Mouse (Mus musculus) lung, adult 18-20 months (tissue): ENCODE results near the gene Ano5.
A peak's percentile ranks its signal among the peaks of the same experiment; 100 is the strongest.

Experiments
- DNase-seq, 2 experiments: peaks; one replicate each; pipeline ENCODE4 v3.0.0; 2022; ENCODE audit warnings: mixed read lengths in 2 of 2

The Ano5 gene

DNA sequence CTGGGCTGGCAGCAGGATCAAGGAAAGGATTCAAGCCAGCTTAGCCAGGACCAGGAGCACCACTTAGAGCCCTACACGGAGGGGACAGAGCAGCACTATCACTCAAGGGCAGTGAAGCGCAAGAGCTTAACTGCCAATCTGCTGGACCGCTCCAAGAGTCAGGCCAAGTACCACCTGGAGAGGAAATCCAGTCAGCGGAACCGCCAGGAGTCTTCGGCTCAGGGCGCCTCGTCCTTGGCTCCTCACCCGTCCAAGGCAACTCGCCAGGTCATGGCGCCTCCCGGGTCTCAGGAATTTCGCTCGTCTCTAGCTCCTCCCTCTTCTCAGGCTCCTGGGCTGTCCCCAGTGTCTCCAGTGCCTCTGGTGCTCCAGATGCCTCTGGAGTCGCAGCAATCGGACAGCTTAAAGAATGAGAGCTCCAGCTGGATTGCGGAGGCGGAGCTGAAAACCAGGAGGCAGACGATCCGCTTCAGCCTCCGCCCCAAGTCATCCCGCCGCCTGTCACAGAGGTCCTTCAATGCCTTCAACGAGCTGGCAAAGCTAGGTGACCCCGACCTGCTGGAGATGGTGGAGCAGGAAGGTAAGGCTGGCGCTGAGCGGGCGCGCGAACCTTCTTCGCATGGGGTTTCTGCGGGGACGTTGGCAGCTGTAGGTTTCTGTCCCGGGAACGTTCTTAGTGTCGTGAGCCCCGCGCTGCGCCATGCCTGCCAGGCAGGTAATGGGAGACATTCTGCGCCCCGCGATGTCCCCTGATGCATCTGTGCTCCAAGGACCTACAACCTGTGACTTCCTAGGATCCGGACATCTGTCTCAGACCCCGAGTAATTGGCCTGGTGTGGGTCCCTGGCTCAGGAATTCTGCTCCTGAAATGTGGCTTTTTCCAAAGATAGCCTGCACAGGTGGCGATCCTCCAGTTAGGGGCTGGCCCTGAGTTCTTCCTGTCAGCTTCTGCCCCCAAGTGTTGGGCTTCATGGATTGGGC, at the start of gene Ano5:
Gene Ano5, plus strand, starts transcription at position 359 of the 981 bp plus-strand sequence.
- DNase-seq = peak in 1 of 2 experiments; percentile 11

DNA sequence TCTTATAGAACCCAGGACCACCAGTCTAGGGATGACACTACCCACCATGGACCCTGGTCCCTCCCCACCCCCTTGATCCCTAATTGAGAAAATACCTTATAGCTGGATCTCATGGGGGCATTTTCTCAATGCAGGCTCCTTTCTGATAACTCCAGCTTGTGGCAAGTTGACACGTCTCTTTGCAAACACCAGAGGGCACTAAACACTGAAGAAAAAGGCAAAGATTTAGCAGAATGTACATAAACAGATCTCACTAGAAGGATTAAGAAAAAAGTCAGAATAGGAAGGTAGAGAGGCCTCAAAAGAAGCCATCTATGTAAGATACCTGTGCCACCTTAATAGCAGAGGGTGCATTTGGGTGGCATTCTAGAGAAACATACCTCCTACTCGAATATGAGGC, 11.4 kb upstream of the Ano5 start:
- no peak for DNase-seq

DNA sequence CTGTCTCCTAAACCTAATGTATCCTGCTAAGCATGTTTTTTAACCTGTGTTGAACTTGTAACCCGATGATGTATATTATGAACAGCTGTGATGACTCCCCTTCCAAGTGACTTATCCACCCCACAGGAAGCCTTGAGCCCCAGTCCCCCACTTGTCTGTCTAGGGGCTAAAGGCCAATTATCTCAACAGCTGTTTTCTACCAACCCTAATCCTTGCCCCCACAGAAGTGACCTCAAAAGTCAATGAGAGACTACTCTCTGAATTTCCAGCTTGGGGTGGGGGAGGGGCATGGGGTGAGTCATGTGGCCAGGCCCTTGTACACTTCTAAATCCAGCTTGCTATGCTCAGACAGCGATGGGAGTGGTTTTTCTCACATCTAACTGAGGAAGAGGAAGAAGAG, 6.9 kb upstream of the Ano5 start:
- no peak for DNase-seq

DNA sequence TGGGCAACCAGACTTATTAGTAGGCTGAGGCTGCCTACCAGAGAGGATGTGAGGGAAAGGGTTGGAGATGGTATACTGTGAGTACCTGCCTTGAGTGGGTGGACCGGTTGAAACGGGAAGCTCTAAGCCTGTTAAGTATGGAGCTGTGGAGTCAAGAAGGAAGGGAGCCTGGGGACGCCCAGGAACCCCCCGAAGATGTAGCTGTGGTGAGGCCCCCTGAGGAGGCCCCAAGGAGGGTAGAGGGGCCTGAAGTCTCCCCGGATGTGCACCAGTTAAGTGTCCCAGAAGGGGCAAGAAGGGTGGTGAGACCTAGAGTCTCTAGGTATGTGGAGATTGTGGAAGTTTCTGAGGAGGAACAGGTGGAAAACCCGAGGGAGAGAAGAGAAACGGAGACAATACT, 682 bp upstream of the Ano5 start:
- no peak for DNase-seq

DNA sequence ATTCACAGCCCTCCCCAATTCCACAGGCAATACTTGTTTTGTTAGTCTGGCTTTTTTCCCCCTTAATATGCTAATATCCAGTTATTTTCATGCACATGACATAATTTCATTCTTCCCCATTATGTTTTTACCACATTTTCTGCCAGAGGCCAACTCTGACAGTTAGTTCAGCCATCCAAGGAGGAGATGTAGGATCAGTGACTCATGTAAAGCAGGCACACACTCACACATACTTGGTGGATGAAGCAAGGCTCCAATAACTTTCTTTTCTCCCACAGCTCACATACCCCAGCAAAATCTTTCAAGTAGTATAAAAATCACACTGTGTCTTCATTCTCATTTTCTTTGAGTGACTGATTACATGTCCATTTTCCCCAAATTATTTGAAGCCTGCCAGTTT, 28.5 kb downstream of the Ano5 start:
- DNase-seq = no peak

DNA sequence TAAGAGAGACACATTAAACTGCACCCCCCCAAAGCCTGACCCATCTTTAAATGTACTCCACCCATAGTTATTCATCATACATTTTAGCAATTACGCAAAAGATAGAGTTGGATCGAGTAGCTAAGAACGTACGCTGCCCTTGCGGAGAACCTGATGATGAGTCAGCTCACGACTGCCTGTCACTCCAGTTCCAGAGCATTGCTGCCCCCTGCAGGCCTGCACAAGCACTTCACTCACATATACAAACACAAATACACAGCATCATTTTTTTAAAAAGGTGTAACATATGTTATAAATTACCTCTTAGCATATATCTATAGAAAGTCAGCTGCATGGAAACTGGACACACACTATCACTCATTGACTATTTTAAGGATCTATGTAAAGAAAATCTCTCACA, 29.9 kb downstream of the Ano5 start:
- DNase-seq = no peak

DNA sequence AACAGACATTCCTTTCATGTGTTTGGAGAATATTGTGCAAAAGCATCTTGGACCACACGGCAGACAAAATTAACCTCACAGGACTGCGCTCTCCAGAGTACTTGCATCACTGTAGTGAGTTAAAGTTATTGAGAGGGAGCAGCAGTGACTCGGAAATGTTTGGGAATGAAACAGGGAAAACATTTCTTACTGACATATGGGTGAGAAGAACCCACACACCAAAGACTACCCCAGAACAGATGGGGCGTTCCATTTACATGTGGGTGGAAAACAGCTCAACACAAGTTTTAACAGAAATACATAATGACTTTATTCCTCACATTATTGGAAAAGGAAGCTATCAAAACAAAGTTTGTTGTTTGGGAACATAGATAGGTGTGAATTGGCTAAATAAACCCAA, 89.2 kb downstream of the Ano5 start:
- no peak for DNase-seq

DNA sequence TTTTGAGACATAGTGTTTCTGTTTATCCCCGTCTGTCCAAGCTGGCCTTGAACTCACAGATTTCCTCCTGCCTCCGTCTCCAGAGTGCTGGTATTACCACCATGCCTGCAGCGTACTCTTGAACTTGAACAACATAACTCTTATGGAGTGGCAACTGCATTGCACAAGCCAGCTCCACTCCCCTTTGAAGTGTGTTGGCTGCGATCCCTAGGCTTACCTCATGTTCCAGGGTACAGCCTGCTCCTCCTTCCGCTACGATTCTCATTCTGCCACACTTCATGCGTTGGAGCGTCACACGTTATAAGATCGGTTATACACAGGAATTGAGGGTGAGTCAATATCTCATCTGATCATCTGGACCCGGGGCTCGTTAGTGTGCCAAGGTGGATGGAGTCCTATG, 92.9 kb downstream of the Ano5 start:
- DNase-seq = no peak

DNA sequence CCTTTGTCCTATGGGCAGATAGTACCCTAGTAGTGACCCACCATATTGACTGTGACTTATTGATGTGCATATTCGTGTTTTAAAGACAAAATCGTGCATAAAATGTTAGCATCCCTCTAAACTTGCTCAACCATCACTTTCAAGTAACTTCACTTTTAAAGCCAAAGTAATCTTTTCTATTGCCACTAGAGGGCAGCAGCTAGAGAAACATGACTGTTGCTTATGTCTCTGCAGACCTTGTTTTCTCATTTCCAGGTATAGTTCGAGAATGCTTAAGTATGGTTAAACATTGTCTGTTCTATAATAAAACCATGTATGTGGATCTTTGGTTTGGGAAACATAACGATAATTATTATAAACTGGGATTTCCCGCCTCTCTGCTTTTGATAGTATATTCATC, 103.6 kb downstream of the Ano5 start:
- no peak for DNase-seq

DNA sequence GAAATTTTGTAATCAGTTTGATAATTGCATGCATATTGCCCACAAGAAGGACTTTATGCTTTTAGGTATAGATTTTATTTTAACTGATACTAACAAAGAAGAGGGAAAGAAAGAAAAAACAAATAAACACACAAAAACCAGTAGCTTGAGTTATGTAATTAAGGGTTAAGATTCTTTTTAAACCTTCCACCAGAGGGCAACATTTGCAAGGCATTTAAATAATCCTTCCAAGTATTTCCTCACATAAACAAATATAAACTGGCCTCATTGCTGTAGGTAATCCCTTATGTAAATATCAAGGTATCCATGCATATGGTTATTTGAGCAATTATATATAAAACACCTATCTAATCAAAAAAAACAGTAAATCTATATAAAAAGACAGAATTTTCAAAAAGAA, 107.1 kb downstream of the Ano5 start:
- no peak for DNase-seq

DNA sequence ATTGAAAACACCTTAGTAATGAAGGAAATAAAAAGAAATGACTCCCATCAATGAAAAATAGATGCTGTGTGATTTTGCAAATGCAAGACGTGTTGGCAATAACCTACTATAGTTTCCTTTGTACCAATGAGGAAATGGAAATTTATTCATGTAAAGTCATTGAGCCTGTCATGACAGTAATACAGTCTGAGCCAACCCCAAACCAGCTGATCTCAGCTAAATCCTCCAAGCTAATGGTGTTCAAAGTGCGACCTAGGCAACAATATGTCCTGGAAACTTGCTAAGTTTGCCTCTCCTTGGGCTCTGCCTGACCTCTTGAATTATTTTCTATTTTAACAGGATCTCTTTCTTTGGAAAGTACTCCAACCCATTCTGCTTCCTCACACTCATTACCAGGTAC, 107.6 kb downstream of the Ano5 start:
- no peak for DNase-seq

DNA sequence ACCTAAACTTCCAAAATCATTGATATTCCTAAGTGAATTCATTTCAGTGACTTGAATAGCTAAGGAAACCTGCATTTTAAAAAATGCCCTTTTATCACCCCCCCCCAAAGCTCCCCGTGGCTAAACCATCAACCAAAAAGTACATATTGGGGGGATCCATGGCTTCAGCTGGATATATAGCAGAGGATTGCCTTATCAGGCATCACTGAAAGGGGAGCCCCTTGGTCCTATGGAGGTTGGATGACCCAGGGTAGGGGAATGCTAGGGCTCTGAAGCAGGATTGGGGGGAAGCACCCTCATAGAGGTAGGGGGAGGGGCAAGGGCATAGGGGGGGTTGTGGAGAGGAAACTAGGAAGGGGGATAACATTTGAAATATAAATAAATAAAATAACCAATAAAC, 109.1 kb downstream of the Ano5 start:
- DNase-seq = no peak

DNA sequence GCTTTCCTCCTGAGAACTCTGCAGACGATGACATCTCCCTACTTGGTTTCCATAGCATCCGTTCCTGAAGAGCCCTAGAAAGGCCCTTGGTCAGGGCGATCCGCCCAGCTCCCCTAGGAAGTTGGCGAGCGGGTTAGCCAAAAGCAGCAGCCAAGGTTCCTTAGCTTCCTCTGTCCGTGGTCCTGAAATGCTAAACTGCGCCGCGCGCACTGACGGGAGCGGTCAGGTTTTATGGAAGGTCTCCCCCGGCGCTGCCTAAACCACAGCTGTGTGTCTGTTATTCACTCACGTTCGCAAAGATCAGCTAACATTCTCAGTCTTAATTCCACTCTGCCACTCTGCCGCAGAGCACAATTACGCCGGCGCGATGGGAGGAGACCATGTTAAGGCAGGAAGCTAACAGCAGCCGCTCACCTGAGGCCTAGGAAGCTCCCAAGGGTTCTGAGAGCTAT, 110.9 kb downstream of the Ano5 start, which contains the start of gene Slc17a6:
Gene Slc17a6, plus strand, starts transcription at position 313 of the 452 bp plus-strand sequence.
- DNase-seq = peak in 1 of 2 experiments; percentile 2

DNA sequence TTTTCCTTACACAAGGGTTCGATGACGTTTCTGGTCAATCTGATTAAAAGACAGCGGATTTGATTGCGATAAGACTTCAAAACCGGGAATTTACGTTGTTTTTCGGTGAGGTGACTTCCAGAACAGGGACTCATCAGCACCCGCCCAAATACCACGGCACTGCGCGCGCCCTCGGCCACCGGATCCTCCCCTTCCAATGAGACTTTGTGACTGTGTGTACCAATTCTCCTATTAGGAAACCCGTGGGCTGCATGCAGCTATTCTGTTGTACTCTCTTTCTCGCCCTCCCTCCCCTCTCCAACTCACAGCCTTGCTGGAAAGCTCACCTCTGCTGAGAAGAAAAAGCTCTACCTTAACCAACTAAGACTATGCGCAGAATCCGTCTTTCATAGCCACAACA, 111.4 kb downstream of the Ano5 start:
- DNase-seq = no peak

DNA sequence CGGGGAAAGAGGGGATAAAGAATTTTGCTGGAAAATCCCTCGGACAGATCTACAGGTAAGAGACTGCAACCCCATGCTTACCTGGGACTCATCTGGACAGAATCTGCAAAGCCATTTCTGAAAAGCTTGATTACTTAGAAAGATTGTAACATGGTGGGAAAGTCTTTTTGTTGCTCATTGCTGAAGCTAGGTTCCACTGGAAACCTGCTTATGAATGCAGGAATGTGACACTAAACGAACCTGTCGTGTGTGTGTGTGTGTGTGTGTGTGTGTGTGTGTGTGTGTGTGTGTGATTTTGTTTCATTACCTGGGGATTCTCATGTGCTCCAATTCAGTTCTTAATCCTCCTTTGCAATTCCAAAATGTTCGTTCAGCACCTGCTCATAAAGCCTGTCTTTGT, 111.8 kb downstream of the Ano5 start:
- DNase-seq = no peak

DNA sequence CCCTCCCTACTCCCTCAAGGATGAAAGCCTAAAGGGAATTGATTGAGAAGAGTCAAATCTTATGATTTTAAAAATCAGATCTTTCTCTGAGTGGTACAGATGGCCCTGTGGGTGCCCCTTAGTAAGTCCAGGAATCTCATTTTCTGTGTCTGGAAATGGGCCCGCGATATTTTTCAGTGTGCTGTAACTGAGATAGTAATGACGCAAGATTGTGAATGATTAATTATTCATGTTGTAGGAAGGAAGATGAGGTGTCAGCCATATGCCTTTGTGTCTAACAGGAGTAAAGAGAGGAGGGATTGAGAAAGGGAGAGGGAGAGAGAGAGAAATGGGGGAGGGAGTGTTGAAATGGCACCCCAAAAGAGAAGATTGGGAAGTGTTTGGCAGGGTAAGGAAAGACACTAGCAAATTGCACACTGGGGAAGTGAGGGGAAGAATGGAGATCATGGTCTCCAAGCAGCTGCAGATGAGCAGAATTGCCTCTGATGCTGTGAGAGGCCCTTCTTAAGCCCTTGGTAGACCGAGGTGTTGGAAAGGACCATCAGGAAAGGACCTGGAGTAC, 113.6 kb downstream of the Ano5 start:
- no peak for DNase-seq

DNA sequence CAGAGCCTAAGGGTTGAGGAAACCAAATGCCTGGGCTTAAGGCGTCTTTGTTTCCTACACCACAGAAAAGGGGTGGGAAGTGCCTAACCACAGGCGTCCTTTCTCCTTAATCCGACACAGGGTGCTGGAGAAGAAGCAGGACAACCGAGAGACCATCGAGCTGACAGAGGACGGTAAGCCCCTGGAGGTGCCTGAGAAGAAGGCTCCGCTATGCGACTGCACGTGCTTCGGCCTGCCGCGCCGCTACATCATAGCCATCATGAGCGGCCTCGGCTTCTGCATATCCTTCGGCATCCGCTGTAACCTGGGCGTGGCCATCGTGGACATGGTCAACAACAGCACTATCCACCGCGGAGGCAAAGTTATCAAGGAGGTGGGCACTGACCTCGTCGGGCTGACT, 114.3 kb downstream of the Ano5 start:
- DNase-seq = no peak

DNA sequence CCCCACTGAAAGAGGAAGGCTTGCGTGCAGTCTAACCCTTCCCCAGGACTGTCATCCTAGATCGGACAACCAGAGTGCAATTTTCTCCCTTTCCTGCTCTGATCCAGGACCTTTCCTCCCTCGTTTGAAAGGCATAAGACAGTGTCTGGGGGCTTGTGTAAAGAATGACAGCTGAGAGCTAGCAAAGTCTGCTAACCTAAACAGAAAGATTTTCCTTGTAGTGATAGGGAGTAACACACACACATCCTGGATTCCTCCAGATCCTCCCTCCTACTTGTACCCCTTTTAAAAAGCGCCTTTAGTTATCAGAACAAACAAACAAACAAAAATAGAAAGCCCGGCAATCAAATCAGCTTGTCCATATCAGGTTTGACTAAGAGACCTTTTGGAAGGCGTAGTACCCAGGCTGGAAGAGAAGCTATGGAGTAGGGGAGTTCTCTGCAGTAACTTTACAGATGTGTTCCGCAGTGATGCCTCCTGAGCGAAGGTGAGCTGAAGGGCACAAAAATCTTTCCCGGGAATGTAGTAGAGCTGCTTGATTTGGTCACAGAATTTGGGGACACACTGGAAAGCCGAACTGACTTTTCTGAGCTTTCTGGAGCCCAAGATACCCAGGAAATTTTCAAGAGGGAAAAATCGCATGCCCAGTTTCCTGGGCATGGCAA, 114.9 kb downstream of the Ano5 start:
- no peak for DNase-seq

DNA sequence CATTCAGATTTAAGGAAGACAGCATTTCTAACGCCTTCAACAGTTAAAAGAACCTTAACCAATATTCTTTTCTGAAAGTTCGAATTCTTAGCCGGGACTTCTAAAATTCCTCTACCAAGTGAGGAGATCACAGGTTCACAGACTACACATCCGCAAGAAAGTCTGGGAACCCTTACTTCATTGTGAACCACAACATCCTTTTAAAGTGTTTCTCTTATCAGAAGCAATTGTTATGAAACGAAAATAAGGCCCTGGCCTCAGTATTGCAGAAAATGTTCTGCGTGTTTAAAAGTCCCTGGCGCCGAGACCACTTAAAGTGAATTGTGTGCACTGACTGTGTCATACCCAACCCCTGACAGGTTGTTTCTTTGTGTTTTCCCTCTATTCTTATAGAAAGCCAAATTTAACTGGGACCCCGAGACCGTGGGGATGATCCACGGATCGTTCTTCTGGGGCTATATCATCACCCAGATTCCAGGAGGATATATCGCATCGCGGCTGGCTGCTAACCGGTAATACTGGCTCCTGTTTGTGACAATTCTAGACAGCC, 115.7 kb downstream of the Ano5 start:
- DNase-seq = no peak

DNA sequence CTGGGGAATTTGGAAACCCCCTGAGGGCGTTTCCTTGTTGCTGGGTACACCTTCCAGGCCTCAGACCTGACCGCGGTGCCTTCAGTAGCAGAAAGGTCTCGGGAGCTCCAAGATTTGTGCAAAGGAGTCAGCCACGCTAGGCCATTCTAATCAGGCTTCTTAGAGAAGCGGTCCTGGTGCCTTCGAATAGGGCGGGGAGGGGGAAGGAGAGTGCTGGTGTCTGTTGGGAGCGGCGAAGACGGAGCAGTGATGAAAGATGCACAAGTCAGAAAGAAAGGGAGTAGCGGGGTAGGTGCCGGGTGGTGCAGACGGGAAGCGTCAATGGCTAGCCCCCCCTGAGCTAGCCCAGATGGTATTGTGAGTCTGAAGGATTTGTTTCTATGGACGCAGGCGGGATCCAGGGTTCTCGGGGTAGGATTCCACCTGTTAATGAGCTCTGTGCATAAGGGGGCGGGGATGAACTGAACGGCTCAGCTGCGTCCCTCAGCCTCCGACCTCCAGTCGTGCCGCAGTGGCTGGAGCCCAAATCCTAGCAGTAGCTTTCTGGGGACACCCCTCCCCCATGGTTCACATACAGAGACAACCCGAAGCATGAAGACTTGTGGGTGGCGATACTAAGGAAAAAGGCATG, 116.3 kb downstream of the Ano5 start:
- DNase-seq = no peak

DNA sequence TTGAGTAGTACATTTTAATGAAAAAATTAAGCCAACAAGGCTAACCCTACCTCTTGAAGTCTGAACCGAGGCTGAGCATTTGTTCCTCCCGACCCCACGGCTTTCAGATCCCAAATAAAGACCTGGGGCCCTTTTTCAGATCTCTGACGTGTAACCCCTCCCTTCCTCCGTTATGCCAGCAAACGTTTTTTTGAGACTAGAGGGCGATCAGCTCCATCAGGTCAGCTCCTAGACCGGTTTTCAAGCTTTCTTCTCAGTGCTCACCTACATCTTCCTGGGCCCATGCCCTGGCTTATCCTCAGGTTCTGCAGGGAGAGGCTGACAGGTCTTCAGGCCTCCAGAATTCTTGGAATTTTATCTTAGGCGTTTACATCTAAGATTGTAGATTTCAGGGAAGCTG, 116.8 kb downstream of the Ano5 start:
- no peak for DNase-seq

DNA sequence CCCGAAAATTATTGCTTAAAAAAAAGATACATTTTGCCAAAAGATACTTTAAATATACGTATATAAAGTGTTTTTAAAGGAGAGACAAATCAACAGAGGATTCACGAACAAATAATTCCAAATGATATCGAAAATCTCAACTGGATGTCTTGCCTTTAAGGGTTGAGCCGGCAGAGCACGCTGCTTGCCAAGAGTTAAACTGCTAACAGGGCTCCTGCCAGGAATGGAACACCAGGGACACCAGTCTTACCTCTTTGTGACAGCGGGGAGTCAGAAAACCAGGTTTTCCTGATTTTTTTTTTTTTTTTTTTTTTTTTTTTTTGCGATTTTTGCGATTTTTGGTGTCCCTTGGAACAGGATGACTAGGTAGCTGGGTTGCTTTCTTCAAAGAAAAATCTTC, 117.5 kb downstream of the Ano5 start:
- DNase-seq = no peak

DNA sequence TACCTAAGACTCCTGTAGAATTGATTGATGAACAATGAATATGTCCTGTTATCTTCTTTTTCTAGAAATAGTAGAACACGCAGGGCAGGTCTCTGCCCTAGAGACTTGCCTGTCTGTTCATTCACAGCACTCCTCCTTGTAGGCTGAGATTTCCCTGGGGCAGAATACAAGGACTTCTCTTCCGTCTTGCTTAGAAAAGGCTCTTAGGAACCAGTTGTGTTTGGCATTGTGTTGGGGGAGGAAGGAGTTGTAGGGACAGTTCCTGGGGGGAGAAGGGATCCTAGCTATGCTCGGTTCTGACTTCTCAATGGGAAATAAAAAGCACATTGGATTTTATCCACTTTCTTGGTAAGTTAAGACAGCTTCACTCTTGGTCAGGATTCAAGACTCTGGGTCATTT, 118.4 kb downstream of the Ano5 start:
- no peak for DNase-seq
